Mouse (Mus musculus): ENCODE measurements around the gene Sox8. TPM values are rescaled to one million over a fixed set of nuclear protein-coding genes. Genes with fewer than 3 reads are reported as not detected.

The Sox8 gene
- total RNA-seq, 2 experiments from 2014 or later: 62.2 to 70.1 TPM

GRCm38 (mm10) chr17:25516315-25516714, 54.2 kb downstream of the Sox8 start:
- DNase-seq (ENCODE audit: low spot score in 2 of 2): no peak

More at GRCm38 (mm10) chr17:25516315-25516714, 54.2 kb downstream of the Sox8 start:
- intact Hi-C loops (cut with DNase I): no loop called here

Other genes starting within 250 kb of the Sox8 start
- gene Tpsab1, start 225.1 kb downstream of the Sox8 start, total RNA-seq (2021): not detected
- gene Tpsb2, start 204.4 kb downstream of the Sox8 start, total RNA-seq (2021): under 1 TPM in 1 of 2 experiments, not detected in 1; 0.26 TPM
- gene Tpsg1, start 201.4 kb downstream of the Sox8 start, total RNA-seq (2021): not detected
- 10 to 100 TPM; 42.1 to 43.2 TPM for gene Cacna1h, start 136.9 kb downstream of the Sox8 start, total RNA-seq (2021)
- gene Tekt4, start 116.1 kb downstream of the Sox8 start, total RNA-seq (2021): 1 to 10 TPM; 1.5 to 3.8 TPM
- gene Sstr5, start 73.4 kb downstream of the Sox8 start, total RNA-seq (2021): under 1 TPM; 0.15 to 0.26 TPM
- 10 to 100 TPM; 22.1 to 23.4 TPM for gene Lmf1, start 8.4 kb upstream of the Sox8 start, total RNA-seq (2021)
- gene Gng13, start 146.5 kb upstream of the Sox8 start, total RNA-seq (2021): 100 to 1,000 TPM; 125 to 154 TPM
- 1 to 10 TPM; 1.9 to 4.3 TPM for gene Chtf18, start 156.7 kb upstream of the Sox8 start, total RNA-seq (2021)
- 10 to 100 TPM; 34.2 to 35.5 TPM for gene Rpusd1, start 157.0 kb upstream of the Sox8 start, total RNA-seq (2021)
- not detected for gene Mslnl, start 165.4 kb upstream of the Sox8 start, total RNA-seq (2021)
- gene Msln, start 183.7 kb upstream of the Sox8 start, total RNA-seq (2021): 1 to 10 TPM; 6.2 to 6.5 TPM
- gene Narfl, start 203.1 kb upstream of the Sox8 start, total RNA-seq (2021): 10 to 100 TPM; 28.8 to 32.8 TPM
- gene Haghl, start 215.0 kb upstream of the Sox8 start, total RNA-seq (2021): 100 to 1,000 TPM; 127 to 140 TPM
- not detected for gene Ccdc78, start 215.9 kb upstream of the Sox8 start, total RNA-seq (2021)
- 10 to 100 TPM; 82.7 to 87.4 TPM for gene Fam173a, start 222.2 kb upstream of the Sox8 start, total RNA-seq (2021)
- gene AC134908.4, start 225.0 kb upstream of the Sox8 start, total RNA-seq (2021): not detected
- 10 to 100 TPM; 73.5 to 84.2 TPM for gene Metrn, start 226.4 kb upstream of the Sox8 start, total RNA-seq (2021)
- gene Fbxl16, start 238.4 kb upstream of the Sox8 start, total RNA-seq (2021): 100 to 1,000 TPM; 460 to 479 TPM